Mouse (Mus musculus) heart, embryonic 13.5 days (tissue): ENCODE results near the gene Crx. TPM values are rescaled to one million over a fixed set of nuclear protein-coding genes. Genes with fewer than 3 reads are reported as not detected.

Source experiments
- ATAC-seq: fragments of 200-750 bp; cut with Nextera tagmentation; 2 replicates; pipeline ENCODE4 v1.8.0; 2017; ENCODE audit warnings: moderate TSS enrichment; ENCODE audit not compliant: insufficient number of reproducible peaks, low FRiP score, low TSS enrichment; ENCODE audit errors: extremely low read depth
- H3K27ac ChIP-seq: fragments of 300-500 bp; sonication (generic); replicated peaks from 2 replicates; pipeline ENCODE4 v1.5.1; 2015; ENCODE audit warnings: moderate library complexity, mild to moderate bottlenecking, inconsistent platforms
- H3K27me3 ChIP-seq: fragments of 300-500 bp; sonication (generic); replicated peaks from 2 replicates; pipeline ENCODE4 v1.6.1; 2015; ENCODE audit warnings: mild to moderate bottlenecking, inconsistent platforms
- H3K36me3 ChIP-seq: fragments of 300-500 bp; sonication (generic); 2 replicates; pipeline ENCODE4 v1.6.1; 2015; ENCODE audit warnings: mild to moderate bottlenecking, inconsistent platforms
- H3K4me1 ChIP-seq: fragments of 300-500 bp; sonication (generic); 2 replicates; pipeline ENCODE4 v1.6.1; 2015; ENCODE audit warnings: inconsistent platforms
- H3K4me2 ChIP-seq: fragments of 300-500 bp; sonication (generic); 2 replicates; pipeline ENCODE4 v1.6.1; 2015; ENCODE audit warnings: inconsistent platforms, mild to moderate bottlenecking, moderate library complexity
- H3K4me3 ChIP-seq: fragments of 300-500 bp; sonication (generic); 2 replicates; pipeline ENCODE4 v1.5.1; 2015; ENCODE audit warnings: moderate library complexity, mild to moderate bottlenecking, inconsistent platforms
- H3K9ac ChIP-seq: fragments of 300-500 bp; sonication (generic); 2 replicates; pipeline ENCODE4 v1.6.1; 2015; ENCODE audit warnings: inconsistent platforms, mild to moderate bottlenecking, moderate library complexity
- H3K9me3 ChIP-seq: fragments of 300-500 bp; sonication (generic); 2 replicates; pipeline ENCODE4 v1.6.1; 2016; ENCODE audit warnings: inconsistent platforms
- WGBS: fragments of 180-500 bp; shearing (Covaris S2); methylation state at CpG from one replicate; pipeline ENCODE4 v1.1.7; 2015; ENCODE audit warnings: mixed read lengths; 5-methylcytosine and 5-hydroxymethylcytosine counted together
- polyA plus RNA-seq: library from polyadenylated mRNA; unstranded; fragments of >200 nt; fragmentation: Nextera tagmentation; extraction: Ambion mirVana; gene quantifications from 2 replicates; pipeline ENCODE4 v1.2.1, GENCODE M21; 2015

Gene Crx
- polyA plus RNA-seq, 1 experiment from 2014 or later = not detected

DNA sequence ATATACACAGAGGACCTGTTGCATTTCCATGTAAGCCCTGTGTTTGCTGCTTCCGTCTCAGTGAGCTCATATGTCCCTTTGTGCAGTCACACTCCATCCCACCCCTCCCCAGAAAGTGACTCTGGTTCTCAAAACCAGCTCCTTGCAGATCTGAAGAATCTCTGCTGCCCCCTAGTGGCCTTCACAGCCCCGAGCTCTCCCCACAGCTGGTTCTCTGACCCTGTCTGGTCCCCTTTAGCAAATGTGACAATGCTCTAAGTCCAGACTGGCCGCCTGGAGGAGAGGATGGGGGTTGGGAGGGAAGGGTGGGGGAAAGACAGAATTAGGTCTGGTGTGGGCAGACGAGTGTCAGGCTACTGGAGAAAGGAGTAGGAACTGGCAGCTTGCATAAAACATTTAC lies 32.4 kb upstream of the Crx start:
- under 1% methylated on average over 4 of the region's 4 CpGs for WGBS
- Histone ChIP-seq H3K9me3 (no peaks in the 10 kb centered on the region), H3K9ac (0 out of 2 replicates have a peak overlapping the region, but pooled peaks have one; percentile 28), H3K27ac (no peak overlapping the region), H3K4me1 (0 out of 2 replicates have a peak, but pooled peaks cover 4% of the 10 kb centered on the region), H3K4me2 (peak overlapping the region; percentile 22; the same call in 1 of the 2 replicates), H3K36me3 (peaks cover 12% of the 10 kb centered on the region), H3K27me3 (no peaks in the 10 kb centered on the region), H3K4me3 (no peak overlapping the region)
- peak; percentile 35; the same call in 1 of the 2 replicates for ATAC-seq

DNA sequence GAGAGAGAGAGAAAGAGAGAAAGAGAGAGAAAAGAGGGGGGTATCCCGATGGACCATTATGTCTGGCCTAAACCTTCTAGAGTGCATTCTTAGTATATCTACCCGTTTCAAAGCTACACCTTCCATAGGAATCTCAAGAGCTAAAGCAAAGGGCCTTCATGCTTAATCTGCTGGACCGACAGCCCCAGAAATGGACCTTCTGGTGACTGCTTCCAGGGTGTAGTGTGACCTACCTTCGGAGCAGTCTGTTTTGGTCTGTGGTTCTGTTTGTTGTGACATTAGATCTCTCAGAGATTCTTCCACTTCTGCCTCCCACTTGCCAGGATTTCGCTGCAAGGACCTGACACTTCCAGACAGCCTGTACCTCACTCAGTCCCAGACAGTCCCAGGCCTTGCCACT lies 30.8 kb upstream of the Crx start:
- no peak overlapping the region for H3K27ac ChIP-seq
- WGBS = 67% methylated on average over 5 of the region's 5 CpGs
- no peak overlapping the region for H3K4me3 ChIP-seq
- H3K9ac ChIP-seq = no peak overlapping the region
- no peaks in the 10 kb centered on the region for H3K9me3 ChIP-seq
- no peak for ATAC-seq
- H3K4me2 ChIP-seq = no peak overlapping the region
- no peaks in the 10 kb centered on the region for H3K27me3 ChIP-seq
- 0 out of 2 replicates have a peak, but pooled peaks cover 4% of the 10 kb centered on the region for H3K4me1 ChIP-seq
- H3K36me3 ChIP-seq = no peaks in the 10 kb centered on the region

- ATAC-seq = no peak
- Histone ChIP-seq H3K9ac (no peak overlapping the region), H3K27ac (no peak overlapping the region), H3K9me3 (no peaks in the 10 kb centered on the region), H3K4me1 (0 out of 2 replicates have a peak, but pooled peaks cover 4% of the 10 kb centered on the region), H3K36me3 (no peaks in the 10 kb centered on the region), H3K4me3 (no peak overlapping the region), H3K27me3 (no peaks in the 10 kb centered on the region), H3K4me2 (no peak overlapping the region)
- 54% methylated on average over 8 of the region's 8 CpGs for WGBS
Observed at GRCm38 (mm10) chr7:15907971-15908590, 28.3 kb upstream of the Crx start.

DNA sequence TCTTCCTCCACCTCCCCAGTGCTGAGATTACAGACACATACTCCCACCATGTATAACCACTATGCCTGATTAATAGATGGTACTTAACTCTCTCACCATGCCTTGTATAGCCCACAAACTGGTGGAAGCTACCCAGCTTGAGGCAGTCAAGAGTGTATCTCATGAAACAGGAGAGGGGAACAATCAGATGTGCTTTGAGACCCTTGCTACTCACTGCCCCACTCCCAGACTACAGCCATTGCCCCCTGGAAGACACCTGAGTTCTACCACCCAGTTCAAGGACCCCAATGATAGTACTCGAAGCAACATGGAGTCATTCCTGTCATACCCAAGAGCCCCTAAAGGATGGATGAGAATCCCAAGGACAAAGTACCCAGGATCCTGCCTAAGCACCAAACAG lies 26.8 kb upstream of the Crx start:
- no peak overlapping the region for H3K4me3 ChIP-seq
- H3K36me3 ChIP-seq = no peaks in the 10 kb centered on the region
- no peaks in the 10 kb centered on the region for H3K4me1 ChIP-seq
- no peak overlapping the region for H3K4me2 ChIP-seq
- no peak overlapping the region for H3K9ac ChIP-seq
- no peak overlapping the region for H3K27ac ChIP-seq
- no peaks in the 10 kb centered on the region for H3K27me3 ChIP-seq
- ATAC-seq = no peak
- H3K9me3 ChIP-seq = no peaks in the 10 kb centered on the region
- 77% methylated on average over 1 of the region's 1 CpGs for whole genome bisulfite sequencing

GRCm38 (mm10) chr7:15905861-15906260 lies 26.1 kb upstream of the Crx start:
- Histone ChIP-seq H3K27me3 (no peaks in the 10 kb centered on the region), H3K4me2 (no peak overlapping the region), H3K4me3 (no peak overlapping the region), H3K36me3 (no peaks in the 10 kb centered on the region), H3K9ac (no peak overlapping the region), H3K27ac (no peak overlapping the region), H3K4me1 (no peaks in the 10 kb centered on the region), H3K9me3 (no peaks in the 10 kb centered on the region)
- ATAC-seq = no peak
- 73% methylated on average over 7 of the region's 7 CpGs for WGBS

GRCm38 (mm10) chr7:15901366-15902048 lies 21.7 kb upstream of the Crx start:
- 69% methylated on average over 9 of the region's 9 CpGs for WGBS
- no peak overlapping the region for H3K9ac ChIP-seq
- no peak for ATAC-seq
- no peak overlapping the region for H3K27ac ChIP-seq
- H3K4me3 ChIP-seq = no peak overlapping the region
- no peaks in the 10 kb centered on the region for H3K36me3 ChIP-seq
- H3K9me3 ChIP-seq = no peaks in the 10 kb centered on the region
- no peaks in the 10 kb centered on the region for H3K27me3 ChIP-seq
- no peaks in the 10 kb centered on the region for H3K4me1 ChIP-seq
- H3K4me2 ChIP-seq = no peak overlapping the region

DNA sequence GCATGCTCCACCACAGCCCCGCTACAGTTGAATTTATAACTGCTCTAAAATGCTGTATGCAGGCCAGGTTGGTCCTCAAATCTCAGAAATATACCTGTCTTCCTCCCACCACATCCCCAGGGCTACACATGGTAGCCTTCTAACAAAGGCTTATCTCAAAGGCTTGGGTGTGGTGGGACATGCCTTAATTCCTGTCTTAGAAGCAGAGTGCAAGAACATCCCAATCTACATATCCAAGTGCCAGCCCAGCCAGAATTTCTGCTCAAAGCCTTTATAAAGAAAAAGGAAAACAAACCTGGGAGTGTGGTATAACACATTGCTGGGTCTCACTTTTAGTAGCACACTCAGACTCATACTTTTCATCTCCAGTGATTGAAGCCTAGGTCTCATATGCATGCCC lies 14.5 kb upstream of the Crx start:
- Histone ChIP-seq H3K4me3 (no peak overlapping the region), H3K4me2 (no peak overlapping the region), H3K9ac (no peak overlapping the region), H3K4me1 (no peaks in the 10 kb centered on the region), H3K27ac (no peak overlapping the region), H3K36me3 (no peaks in the 10 kb centered on the region), H3K27me3 (no peaks in the 10 kb centered on the region), H3K9me3 (no peaks in the 10 kb centered on the region)
- no peak for ATAC-seq
- 71% methylated on average over 1 of the region's 1 CpGs for WGBS

DNA sequence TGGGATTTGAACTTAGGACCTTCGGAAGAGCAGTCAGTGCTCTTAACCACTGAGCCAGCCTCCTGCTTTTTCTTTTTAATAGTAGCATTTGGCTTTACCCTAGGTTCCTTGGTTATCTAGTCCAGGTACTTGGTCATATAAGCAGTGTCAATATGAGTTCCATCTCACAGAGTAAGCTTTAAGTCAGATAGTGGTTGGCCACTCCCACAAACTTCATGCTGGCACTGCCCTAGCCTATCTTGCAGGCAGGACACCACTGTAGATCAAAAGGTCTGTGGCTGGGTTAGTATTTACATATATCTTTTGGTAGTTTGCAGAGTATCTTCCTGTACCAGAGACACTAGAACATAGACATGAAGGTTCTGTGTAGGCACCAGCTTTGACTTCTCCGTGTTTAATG lies 4.4 kb upstream of the Crx start:
- 79% methylated on average over 2 of the region's 2 CpGs for WGBS
- no peak overlapping the region for H3K9ac ChIP-seq
- no peak overlapping the region for H3K4me2 ChIP-seq
- H3K27ac ChIP-seq = no peak overlapping the region
- ATAC-seq = no peak
- H3K4me3 ChIP-seq = no peak overlapping the region
- no peaks in the 10 kb centered on the region for H3K36me3 ChIP-seq
- H3K4me1 ChIP-seq = no peaks in the 10 kb centered on the region
- no peaks in the 10 kb centered on the region for H3K9me3 ChIP-seq
- no peaks in the 10 kb centered on the region for H3K27me3 ChIP-seq

DNA sequence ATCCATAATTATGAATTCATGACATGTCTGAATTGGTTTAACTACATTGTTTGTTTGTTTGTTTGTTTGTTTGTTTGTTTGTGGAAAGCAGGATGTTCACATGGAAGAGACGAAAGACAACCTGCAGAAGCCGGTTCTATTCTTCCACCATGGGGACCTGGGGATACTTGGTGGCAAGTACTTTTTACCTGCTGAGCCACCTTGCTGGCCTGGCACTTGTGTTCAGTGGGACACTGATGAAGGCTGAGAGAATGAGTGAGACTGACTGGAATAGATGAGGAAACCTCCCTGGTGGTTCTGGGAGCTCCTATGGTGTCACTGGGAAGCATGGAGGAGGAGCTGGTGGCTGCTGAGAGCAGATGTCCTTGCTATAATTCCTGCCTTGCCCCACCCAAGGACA lies 2.5 kb upstream of the Crx start, which contains the start of gene Crxos:
Gene Crxos (plus strand): TSS at position 301 of the 400 bp plus-strand sequence.
- Histone ChIP-seq H3K4me3 (no peak within 1 kb of the TSS), H3K4me1 (no peaks in the 10 kb centered on the region), H3K27ac (no peak within 1 kb of the TSS), H3K9ac (no peak within 1 kb of the TSS), H3K27me3 (no peaks in the 10 kb centered on the region), H3K36me3 (no peaks in the 10 kb centered on the region), H3K9me3 (no peaks in the 10 kb centered on the region), H3K4me2 (no peak within 1 kb of the TSS)
- ATAC-seq = no peak
- WGBS = 86% methylated on average over 2 of the region's 2 CpGs

DNA sequence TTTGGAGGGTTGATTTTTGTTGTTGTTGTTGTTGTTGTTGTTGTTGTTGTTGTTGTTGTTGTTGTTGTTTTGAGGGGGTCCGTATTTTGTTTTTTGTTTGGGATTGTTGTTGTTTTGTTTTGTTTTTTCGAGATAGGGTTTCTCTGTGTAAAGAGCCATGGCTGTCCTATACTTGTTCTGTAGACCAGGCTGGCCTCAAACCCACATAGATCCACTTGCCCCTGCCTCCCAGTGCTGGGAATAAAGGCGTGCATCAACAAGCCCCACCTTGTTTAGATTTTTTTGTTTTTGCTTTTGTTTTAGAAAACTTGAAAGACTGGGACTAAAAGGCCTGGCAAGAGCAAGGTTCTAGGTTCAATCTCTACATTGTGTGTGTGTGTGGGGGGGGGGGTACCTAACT lies 2.1 kb upstream of the Crx start:
- no peak for ATAC-seq
- 54% methylated on average over 3 of the region's 3 CpGs for WGBS

DNA sequence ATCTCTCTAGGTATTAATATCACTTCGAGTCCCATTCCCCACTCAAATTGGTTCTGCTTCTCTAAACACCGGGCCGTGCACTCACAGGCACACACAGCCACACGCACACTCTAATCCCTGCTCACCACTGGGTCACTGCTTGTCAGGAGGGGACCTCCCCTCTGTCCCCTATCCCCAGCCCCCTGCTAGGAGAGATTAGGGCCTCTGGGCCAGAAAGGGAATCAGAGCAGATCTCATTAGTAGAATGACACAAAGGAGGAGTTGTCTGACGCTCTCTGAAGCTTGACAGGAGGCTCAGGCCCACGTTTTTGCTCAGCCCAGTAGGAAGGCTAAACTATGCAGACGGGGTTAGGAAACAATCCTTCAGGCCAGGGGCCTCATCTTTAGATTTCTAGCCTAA lies 1.6 kb upstream of the Crx start:
- H3K9ac ChIP-seq = no peak overlapping the region
- no peak overlapping the region for H3K4me2 ChIP-seq
- ATAC-seq = no peak
- WGBS = 5% methylated on average over 7 of the region's 7 CpGs
- H3K4me1 ChIP-seq = no peaks in the 10 kb centered on the region
- no peaks in the 10 kb centered on the region for H3K27me3 ChIP-seq
- no peak overlapping the region for H3K27ac ChIP-seq
- no peaks in the 10 kb centered on the region for H3K9me3 ChIP-seq
- no peaks in the 10 kb centered on the region for H3K36me3 ChIP-seq
- no peak overlapping the region for H3K4me3 ChIP-seq

More for the DNA sequence above, 2.1 kb upstream of the Crx start:
- H3K4me2 ChIP-seq = no peak overlapping the region
- no peaks in the 10 kb centered on the region for H3K27me3 ChIP-seq
- H3K4me3 ChIP-seq = no peak overlapping the region
- H3K36me3 ChIP-seq = no peaks in the 10 kb centered on the region
- no peaks in the 10 kb centered on the region for H3K9me3 ChIP-seq
- H3K4me1 ChIP-seq = no peaks in the 10 kb centered on the region
- H3K27ac ChIP-seq = no peak overlapping the region
- H3K9ac ChIP-seq = no peak overlapping the region

DNA sequence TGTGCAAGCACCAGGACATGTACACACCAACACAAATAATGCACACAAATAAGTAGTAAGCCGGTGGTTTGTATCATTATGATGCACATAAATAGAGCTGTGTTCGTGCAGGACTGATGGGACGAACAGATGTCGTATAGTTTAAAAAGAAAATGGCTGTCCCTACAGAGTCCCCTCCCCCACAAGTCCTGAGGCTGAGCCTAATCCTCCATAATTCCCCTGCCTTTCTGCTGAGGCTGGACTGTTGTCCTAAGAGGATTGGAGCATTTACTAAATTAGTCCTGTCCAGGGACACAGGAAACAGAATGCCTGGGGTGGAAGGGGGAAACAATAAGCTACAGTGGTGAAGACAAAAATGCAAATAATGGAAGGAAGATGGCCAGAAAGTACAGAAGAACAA lies 15.7 kb downstream of the Crx start:
- Histone ChIP-seq H3K27me3 (no peaks in the 10 kb centered on the region), H3K9me3 (no peaks in the 10 kb centered on the region), H3K9ac (no peak overlapping the region), H3K4me2 (no peak overlapping the region), H3K4me3 (no peak overlapping the region), H3K36me3 (no peaks in the 10 kb centered on the region), H3K4me1 (no peaks in the 10 kb centered on the region), H3K27ac (no peak overlapping the region)
- 68% methylated on average over 4 of the region's 4 CpGs for WGBS
- no peak for ATAC-seq
